ENCODE assay signal across 27 mouse cellular contexts in the genomic region with DNA sequence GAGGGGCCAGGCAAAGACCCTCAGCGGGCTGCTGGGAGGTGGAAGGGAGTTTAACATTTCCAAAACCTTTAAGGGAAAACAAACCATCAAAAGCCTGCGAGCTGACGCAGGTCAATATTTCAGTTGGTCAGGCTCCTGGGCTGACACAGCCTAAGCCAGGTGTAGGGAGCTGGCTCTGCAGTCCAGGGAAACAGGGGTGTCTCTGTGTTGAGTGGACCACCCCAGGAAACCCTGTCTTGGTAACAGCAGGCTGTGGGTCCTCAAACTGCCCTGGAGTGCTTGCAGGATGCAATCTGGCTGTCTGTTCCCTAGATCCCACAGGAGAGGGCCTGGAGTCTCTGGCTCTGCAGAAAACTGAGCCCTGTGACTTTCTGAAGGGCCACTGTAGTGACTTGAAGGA.
A peak's percentile ranks its signal among the peaks of the same experiment; 100 is the strongest.
DNase-seq lines count a peak whose midpoint lies in the region; ATAC-seq and TF ChIP-seq lines count a peak whose summit lies in the region.
"Had no signal": no experiment of that assay in that cellular context is flagged by ENCODE, and none has a peak within 500 bp of the region (broad histone marks: within the 10 kb centered on the region; RNA-seq: fewer than 3 reads in every experiment).

No protein-coding gene starts in this region.

- WGBS in midbrain, embryonic 10.5 days, result 58% methylated on average over 3 of the region's 3 CpGs
- 57% methylated on average over 3 of the region's 3 CpGs for WGBS in midbrain, postnatal 0 days
- 37% methylated on average over 3 of the region's 3 CpGs for WGBS in embryonic facial prominence, embryonic 10.5 days
- WGBS in embryonic facial prominence, embryonic 11.5 days, result 38% methylated on average over 3 of the region's 3 CpGs
- 19% methylated on average over 3 of the region's 3 CpGs for WGBS in limb, embryonic 11.5 days
- WGBS in kidney, embryonic 16.5 days, result 49% methylated on average over 3 of the region's 3 CpGs

- no peak for TF ChIP-seq CTCF in midbrain, postnatal 0 days (IDR thresholded peaks at IDR 0.05)

- no peak for ATAC-seq in midbrain, postnatal 0 days (ENCODE audit: low FRiP score)
- ATAC-seq in embryonic facial prominence, embryonic 11.5 days (replicated peaks; ENCODE audit: insufficient number of reproducible peaks, low FRiP score, low TSS enrichment, low read depth), result peak; percentile 25; the same call in 1 of the 2 replicates
- 0 out of 2 replicates have a peak, but pooled peaks have one; percentile 16 for ATAC-seq in limb, embryonic 11.5 days (ENCODE audit: insufficient number of reproducible peaks, low FRiP score, low TSS enrichment, low read depth)
- ATAC-seq in megakaryocyte progenitor cell, adult 5-6 weeks (replicated peaks; ENCODE audit: poor library complexity), result no peak
- ATAC-seq in kidney, embryonic 16.5 days (ENCODE audit: low FRiP score, low TSS enrichment), result no peak; the same call in 1 of the 2 replicates
- ATAC-seq: intestine, embryonic 15.5 days had no signal

- H3K27ac ChIP-seq in midbrain, embryonic 10.5 days (replicated peaks), result peak overlapping the region; percentile 49
- H3K27ac ChIP-seq in midbrain, postnatal 0 days (ENCODE audit: low read depth, low read length), result no peak overlapping the region
- peak overlapping the region; percentile 48 for H3K27ac ChIP-seq in embryonic facial prominence, embryonic 10.5 days (replicated peaks)
- H3K27ac ChIP-seq in embryonic facial prominence, embryonic 11.5 days (replicated peaks; ENCODE audit: low read depth, low read length), result peak overlapping the region; percentile 58; the same call in 1 of the 2 replicates
- peak overlapping the region; percentile 23; the same call in 1 of the 2 replicates for H3K27ac ChIP-seq in limb, embryonic 11.5 days (replicated peaks; ENCODE audit: low read depth, low read length)
- H3K27ac ChIP-seq in kidney, embryonic 16.5 days (ENCODE audit: low read length), result no peak overlapping the region
- H3K27ac ChIP-seq: heart, embryonic 10.5 days; heart, embryonic 15.5 days; hindbrain, embryonic 15.5 days; intestine, embryonic 15.5 days; liver, embryonic 14.5 days had no signal

- no peak overlapping the region for H3K4me2 ChIP-seq in midbrain, postnatal 0 days (ENCODE audit: low read depth, low read length, poor library complexity, severe bottlenecking)
- no peak overlapping the region for H3K4me2 ChIP-seq in embryonic facial prominence, embryonic 11.5 days (ENCODE audit: low read depth, low read length)
- H3K4me2 ChIP-seq in limb, embryonic 11.5 days (ENCODE audit: low read depth, severe bottlenecking), result no peak overlapping the region
- H3K4me2 ChIP-seq in kidney, embryonic 16.5 days (replicated peaks; ENCODE audit: low read depth, low read length), result no peak overlapping the region
- H3K4me2 ChIP-seq: heart, embryonic 15.5 days; hindbrain, embryonic 15.5 days; intestine, embryonic 15.5 days; lung, embryonic 14.5 days; midbrain, embryonic 11.5 days had no signal

- no peak overlapping the region for H3K4me3 ChIP-seq in midbrain, embryonic 10.5 days
- H3K4me3 ChIP-seq in midbrain, postnatal 0 days (ENCODE audit: low read depth, low read length), result no peak overlapping the region
- H3K4me3 ChIP-seq in embryonic facial prominence, embryonic 10.5 days, result no peak overlapping the region
- no peak overlapping the region for H3K4me3 ChIP-seq in embryonic facial prominence, embryonic 11.5 days (ENCODE audit: low read depth, low read length)
- H3K4me3 ChIP-seq in limb, embryonic 11.5 days (ENCODE audit: low read depth, low read length), result no peak overlapping the region
- no peak overlapping the region for H3K4me3 ChIP-seq in kidney, embryonic 16.5 days (ENCODE audit: low read length)
- H3K4me3 ChIP-seq: heart, embryonic 10.5 days; heart, embryonic 15.5 days; hindbrain, embryonic 15.5 days; intestine, embryonic 15.5 days had no signal

- H3K27me3 ChIP-seq in midbrain, embryonic 10.5 days (ENCODE audit: low read depth, poor library complexity, severe bottlenecking), result peaks cover 16% of the 10 kb centered on the region; the same call in 1 of the 2 replicates
- H3K27me3 ChIP-seq in midbrain, postnatal 0 days (ENCODE audit: insufficient read depth, low read length), result peaks cover 4% of the 10 kb centered on the region; the same call in 1 of the 2 replicates
- peaks cover 45% of the 10 kb centered on the region for H3K27me3 ChIP-seq in embryonic facial prominence, embryonic 10.5 days (replicated peaks; ENCODE audit: low read depth, poor library complexity, severe bottlenecking)
- H3K27me3 ChIP-seq in embryonic facial prominence, embryonic 11.5 days (ENCODE audit: control insufficient read depth, insufficient read depth, low read length), result no peaks in the 10 kb centered on the region
- no peaks in the 10 kb centered on the region; the same call in 1 of the 2 replicates for H3K27me3 ChIP-seq in limb, embryonic 11.5 days (ENCODE audit: control insufficient read depth, insufficient read depth, low read length)
- H3K27me3 ChIP-seq in kidney, embryonic 16.5 days (ENCODE audit: insufficient read depth, low read length), result peaks cover 2% of the 10 kb centered on the region; the same call in 1 of the 2 replicates
- H3K27me3 ChIP-seq: hindbrain, embryonic 15.5 days; intestine, embryonic 15.5 days had no signal

- DNase-seq in midbrain, embryonic 10.5 days (ENCODE audit: low spot score), result no peak
- no peak for DNase-seq in midbrain, postnatal 0 days (ENCODE audit: low spot score)
- DNase-seq in embryonic facial prominence, embryonic 10.5 days (ENCODE audit: low spot score), result peak; percentile 21
- DNase-seq in embryonic facial prominence, embryonic 11.5 days (ENCODE audit: low spot score), result no peak
- DNase-seq in limb, embryonic 11.5 days (ENCODE audit: low spot score), result no peak
- no peak for DNase-seq in kidney, postnatal 25 days
- DNase-seq: adrenal gland, postnatal 25 days; B cell, adult 2 months; cerebellum, adult 18-20 months; forebrain, postnatal 0 days; gastrocnemius, postnatal 14 days; heart, adult 11 months; kidney, adult 8-10 months; kidney, postnatal 10 days; liver; lung, postnatal 14 days; right cerebral cortex, postnatal 25 days; thymus, postnatal 14 days had no signal

- peaks cover 21% of the 10 kb centered on the region for H3K4me1 ChIP-seq in midbrain, embryonic 10.5 days
- H3K4me1 ChIP-seq in midbrain, postnatal 0 days (ENCODE audit: insufficient read depth, low read length), result no peaks in the 10 kb centered on the region
- peaks cover 36% of the 10 kb centered on the region for H3K4me1 ChIP-seq in embryonic facial prominence, embryonic 10.5 days
- no peaks in the 10 kb centered on the region; the same call in 1 of the 2 replicates for H3K4me1 ChIP-seq in embryonic facial prominence, embryonic 11.5 days (ENCODE audit: control insufficient read depth, insufficient read depth, low read length)
- H3K4me1 ChIP-seq in limb, embryonic 11.5 days (ENCODE audit: control insufficient read depth, insufficient read depth, low read length), result peaks cover 23% of the 10 kb centered on the region
- peaks cover 5% of the 10 kb centered on the region for H3K4me1 ChIP-seq in kidney, embryonic 16.5 days (ENCODE audit: insufficient read depth, low read length)
- H3K4me1 ChIP-seq: heart, embryonic 15.5 days had no signal

- H3K36me3 ChIP-seq in midbrain, embryonic 10.5 days, result no peaks in the 10 kb centered on the region
- H3K36me3 ChIP-seq in midbrain, postnatal 0 days (ENCODE audit: insufficient read depth, low read length), result no peaks in the 10 kb centered on the region
- no peaks in the 10 kb centered on the region for H3K36me3 ChIP-seq in embryonic facial prominence, embryonic 10.5 days (replicated peaks)
- no peaks in the 10 kb centered on the region for H3K36me3 ChIP-seq in embryonic facial prominence, embryonic 11.5 days (replicated peaks; ENCODE audit: control insufficient read depth, insufficient read depth, low read depth, low read length)
- no peaks in the 10 kb centered on the region for H3K36me3 ChIP-seq in limb, embryonic 11.5 days (ENCODE audit: control insufficient read depth, insufficient read depth, low read length)
- H3K36me3 ChIP-seq in kidney, embryonic 16.5 days (ENCODE audit: insufficient read depth, low read length), result no peaks in the 10 kb centered on the region
- H3K36me3 ChIP-seq: heart, embryonic 10.5 days; heart, embryonic 15.5 days; hindbrain, embryonic 15.5 days; intestine, embryonic 15.5 days had no signal

- no peak overlapping the region for H3K9ac ChIP-seq in midbrain, postnatal 0 days (replicated peaks; ENCODE audit: low read length, poor library complexity, severe bottlenecking)
- H3K9ac ChIP-seq in embryonic facial prominence, embryonic 11.5 days (replicated peaks; ENCODE audit: low read length), result no peak overlapping the region
- H3K9ac ChIP-seq in limb, embryonic 11.5 days (ENCODE audit: low read length), result no peak overlapping the region
- no peak overlapping the region for H3K9ac ChIP-seq in kidney, embryonic 16.5 days (replicated peaks; ENCODE audit: low read length)
- H3K9ac ChIP-seq: forebrain, postnatal 0 days; heart, embryonic 15.5 days; hindbrain, embryonic 15.5 days; intestine, embryonic 15.5 days; liver, embryonic 14.5 days; lung, embryonic 14.5 days had no signal

- H3K9me3 ChIP-seq in midbrain, embryonic 10.5 days (replicated peaks), result no peaks in the 10 kb centered on the region
- no peaks in the 10 kb centered on the region for H3K9me3 ChIP-seq in midbrain, postnatal 0 days (ENCODE audit: low read length)
- H3K9me3 ChIP-seq in embryonic facial prominence, embryonic 10.5 days, result no peaks in the 10 kb centered on the region
- no peaks in the 10 kb centered on the region for H3K9me3 ChIP-seq in embryonic facial prominence, embryonic 11.5 days (replicated peaks; ENCODE audit: control insufficient read depth, low read length)
- no peaks in the 10 kb centered on the region for H3K9me3 ChIP-seq in limb, embryonic 11.5 days (ENCODE audit: control insufficient read depth, low read length)
- no peaks in the 10 kb centered on the region for H3K9me3 ChIP-seq in kidney, embryonic 16.5 days (ENCODE audit: low read length)
- H3K9me3 ChIP-seq: heart, embryonic 10.5 days; heart, embryonic 15.5 days; hindbrain, embryonic 15.5 days; intestine, embryonic 15.5 days had no signal

Comparison
In these comparisons a context has a peak if more than half of its experiments do, and no peak if none do; other contexts are left out.
1. H3K27ac ChIP-seq: peak in midbrain, embryonic 10.5 days (single experiment), embryonic facial prominence, embryonic 10.5 days (single experiment), embryonic facial prominence, embryonic 11.5 days (single experiment) and limb, embryonic 11.5 days (single experiment); none in midbrain, postnatal 0 days (single experiment) and kidney, embryonic 16.5 days (single experiment).
2. ATAC-seq: peak in embryonic facial prominence, embryonic 11.5 days (single experiment) and limb, embryonic 11.5 days (single experiment); none in midbrain, postnatal 0 days (single experiment), megakaryocyte progenitor cell, adult 5-6 weeks (single experiment) and kidney, embryonic 16.5 days (single experiment).